Mouse (Mus musculus): ENCODE results near the gene Btbd6. TPM values are rescaled to one million over a fixed set of nuclear protein-coding genes. Genes with fewer than 3 reads are reported as not detected.

Btbd6 gene
- total RNA-seq (2014; rRNA removed): 79.0 and 81.6 TPM in 2 replicates
- polyA plus RNA-seq (2015; fragmentation: Nextera tagmentation; extraction: Ambion mirVana): 58.4 and 61.9 TPM in 2 replicates

DNA sequence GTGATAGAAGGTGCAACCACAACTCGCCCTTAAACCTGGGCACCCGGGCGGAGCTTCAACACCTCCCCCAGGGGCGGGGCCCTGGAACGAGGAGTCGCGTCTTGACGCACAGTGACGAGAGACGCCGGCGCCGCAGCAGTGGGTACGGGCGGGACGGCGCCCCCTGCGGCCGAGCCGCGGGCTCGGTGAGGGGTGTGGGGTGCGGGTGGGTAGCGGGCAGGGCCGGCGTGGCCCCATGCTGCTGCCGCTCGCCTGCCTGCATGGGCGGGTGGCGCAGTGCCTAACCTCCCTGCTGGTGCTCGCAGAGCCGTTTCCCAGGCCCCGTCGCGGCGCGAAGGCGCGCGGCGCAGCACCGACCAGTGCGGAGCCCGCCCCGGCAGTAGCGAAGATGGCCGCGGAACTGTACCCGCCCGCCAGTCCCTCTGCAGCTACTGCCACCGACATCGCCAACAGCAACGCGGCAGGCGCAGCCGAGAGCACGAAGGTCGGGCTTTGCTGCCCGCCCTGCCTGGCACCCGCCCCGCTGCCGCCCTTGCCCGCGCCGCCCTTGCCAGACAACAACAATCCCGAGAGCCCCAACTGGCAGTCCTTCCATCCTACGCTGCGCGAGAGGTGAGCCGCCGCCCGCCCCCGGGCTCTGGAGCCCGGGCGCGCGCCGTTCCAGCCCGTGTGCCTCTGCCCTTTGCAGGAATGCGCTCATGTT, at the start of gene Btbd6:
Gene Btbd6 (plus strand): TSS at position 112 of the 703 bp plus-strand sequence.
- WGBS: 0% methylated on average over 55 of the region's 80 CpGs
- peak within 1 kb of the TSS; percentile 92 for H3K9ac ChIP-seq (replicated peaks; ENCODE audit: low read length, poor library complexity, severe bottlenecking)
- TF ChIP-seq CTCF (IDR thresholded peaks at IDR 0.05): peak; percentile 67
- DNase-seq (ENCODE audit: low spot score) (peak; percentile 94), ATAC-seq (ENCODE audit: low FRiP score) (peak; percentile 96)
- peak within 1 kb of the TSS; percentile 89 for H3K4me2 ChIP-seq (ENCODE audit: low read depth, low read length, poor library complexity, severe bottlenecking)
- H3K9me3 ChIP-seq (ENCODE audit: low read length): no peaks in the 10 kb centered on the region
- H3K27ac ChIP-seq (ENCODE audit: low read depth, low read length): peak within 1 kb of the TSS; percentile 96
- H3K4me1 ChIP-seq (ENCODE audit: insufficient read depth, low read length): no peaks in the 10 kb centered on the region
- H3K4me3 ChIP-seq (ENCODE audit: low read depth, low read length): peak within 1 kb of the TSS; percentile 73
- peaks cover 56% of the 10 kb centered on the region for H3K36me3 ChIP-seq (ENCODE audit: insufficient read depth, low read length)
- H3K27me3 ChIP-seq (ENCODE audit: insufficient read depth, low read length): no peaks in the 10 kb centered on the region

DNA sequence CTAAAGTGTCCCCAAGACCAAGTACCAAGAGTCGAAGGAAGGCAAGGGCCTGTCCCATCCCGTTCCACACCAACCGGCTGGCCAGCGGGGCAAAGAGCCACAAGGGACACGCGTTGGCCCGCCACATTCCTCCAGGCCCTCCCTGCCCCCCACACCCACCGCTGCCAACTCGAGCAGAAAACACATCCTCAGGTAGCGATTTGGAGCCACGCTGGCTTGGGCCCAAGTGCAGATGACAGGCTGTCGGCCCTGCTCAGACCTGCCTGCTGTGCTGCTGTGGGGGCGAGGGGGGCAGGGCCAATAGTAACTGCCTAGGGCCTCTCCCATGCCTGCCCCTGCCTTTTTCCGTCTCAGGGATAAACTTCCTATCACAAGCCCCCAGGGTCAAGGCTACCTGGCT, 49.0 kb upstream of the Btbd6 start:
- DNase-seq (ENCODE audit: low spot score) (no peak), ATAC-seq (ENCODE audit: low FRiP score) (no peak)
- Histone ChIP-seq H3K4me2 (ENCODE audit: low read depth, low read length, poor library complexity, severe bottlenecking) (peak overlapping the region; percentile 88), H3K27me3 (ENCODE audit: insufficient read depth, low read length) (no peaks in the 10 kb centered on the region), H3K4me3 (ENCODE audit: low read depth, low read length) (peak overlapping the region; percentile 80; the same call in 1 of the 2 replicates), H3K4me1 (ENCODE audit: insufficient read depth, low read length) (peaks cover 7% of the 10 kb centered on the region; the same call in 1 of the 2 replicates), H3K9ac (replicated peaks; ENCODE audit: low read length, poor library complexity, severe bottlenecking) (no peak overlapping the region), H3K27ac (ENCODE audit: low read depth, low read length) (no peak overlapping the region), H3K9me3 (ENCODE audit: low read length) (no peaks in the 10 kb centered on the region), H3K36me3 (ENCODE audit: insufficient read depth, low read length) (no peaks in the 10 kb centered on the region)
- no peak for TF ChIP-seq CTCF (IDR thresholded peaks at IDR 0.05)
- 70% methylated on average over 14 of the region's 14 CpGs for WGBS

DNA sequence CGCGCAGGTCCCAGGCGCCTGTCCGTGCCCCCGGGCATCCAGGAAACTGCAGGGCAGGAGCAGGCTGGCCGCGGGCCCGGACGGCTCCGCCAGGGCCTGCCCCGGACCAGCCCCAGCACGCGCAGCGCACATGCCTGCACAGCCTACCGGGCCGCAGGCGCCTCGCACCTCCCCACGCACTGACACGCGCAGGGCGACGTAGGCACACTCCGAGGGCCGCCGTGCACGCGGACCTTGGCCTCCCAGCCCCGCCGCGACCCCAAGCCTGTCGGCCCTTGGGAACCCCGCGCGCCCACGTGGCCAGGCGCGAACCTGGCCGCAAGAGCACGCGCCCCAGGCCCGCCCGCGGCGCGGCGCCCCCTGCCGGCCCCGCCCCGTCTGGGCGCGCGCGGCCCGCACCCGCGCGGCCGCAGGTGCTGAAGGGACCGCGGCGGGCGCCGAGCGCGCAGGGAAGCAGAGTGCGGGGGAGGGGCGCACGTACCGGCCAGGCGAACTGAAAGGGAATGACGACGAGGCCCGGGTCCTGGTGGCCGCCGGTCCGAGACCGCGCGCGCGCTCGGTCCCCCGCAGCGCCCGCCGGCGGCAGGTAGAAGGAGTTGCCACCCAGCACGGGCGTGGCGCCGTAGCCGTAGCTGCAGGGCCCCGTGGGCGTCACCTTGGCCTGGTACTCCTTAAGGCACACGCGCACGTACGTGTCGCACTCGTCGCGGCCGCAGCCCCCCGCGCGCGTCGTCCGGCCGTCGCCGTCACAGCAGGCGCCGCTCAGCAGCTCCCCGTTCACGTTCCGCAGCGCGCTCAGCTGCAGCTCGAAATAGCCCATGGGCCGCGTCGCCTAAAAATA, 47.7 kb upstream of the Btbd6 start:
- H3K4me1 ChIP-seq (ENCODE audit: insufficient read depth, low read length): 0 out of 2 replicates have a peak, but pooled peaks cover 4% of the 10 kb centered on the region
- peak overlapping the region; percentile 95 for H3K9ac ChIP-seq (replicated peaks; ENCODE audit: low read length, poor library complexity, severe bottlenecking)
- DNase-seq (ENCODE audit: low spot score) (peak; percentile 64), ATAC-seq (ENCODE audit: low FRiP score) (peak; percentile 48)
- no peak; the same call in 1 of the 2 replicates for TF ChIP-seq CTCF (IDR thresholded peaks at IDR 0.05)
- no peaks in the 10 kb centered on the region for H3K27me3 ChIP-seq (ENCODE audit: insufficient read depth, low read length)
- WGBS: under 1% methylated on average over 108 of the region's 124 CpGs
- no peaks in the 10 kb centered on the region for H3K36me3 ChIP-seq (ENCODE audit: insufficient read depth, low read length)
- H3K9me3 ChIP-seq (ENCODE audit: low read length): no peaks in the 10 kb centered on the region
- H3K4me2 ChIP-seq (ENCODE audit: low read depth, low read length, poor library complexity, severe bottlenecking): peak overlapping the region; percentile 88
- H3K4me3 ChIP-seq (ENCODE audit: low read depth, low read length): peak overlapping the region; percentile 80
- H3K27ac ChIP-seq (ENCODE audit: low read depth, low read length): peak overlapping the region; percentile 87

DNA sequence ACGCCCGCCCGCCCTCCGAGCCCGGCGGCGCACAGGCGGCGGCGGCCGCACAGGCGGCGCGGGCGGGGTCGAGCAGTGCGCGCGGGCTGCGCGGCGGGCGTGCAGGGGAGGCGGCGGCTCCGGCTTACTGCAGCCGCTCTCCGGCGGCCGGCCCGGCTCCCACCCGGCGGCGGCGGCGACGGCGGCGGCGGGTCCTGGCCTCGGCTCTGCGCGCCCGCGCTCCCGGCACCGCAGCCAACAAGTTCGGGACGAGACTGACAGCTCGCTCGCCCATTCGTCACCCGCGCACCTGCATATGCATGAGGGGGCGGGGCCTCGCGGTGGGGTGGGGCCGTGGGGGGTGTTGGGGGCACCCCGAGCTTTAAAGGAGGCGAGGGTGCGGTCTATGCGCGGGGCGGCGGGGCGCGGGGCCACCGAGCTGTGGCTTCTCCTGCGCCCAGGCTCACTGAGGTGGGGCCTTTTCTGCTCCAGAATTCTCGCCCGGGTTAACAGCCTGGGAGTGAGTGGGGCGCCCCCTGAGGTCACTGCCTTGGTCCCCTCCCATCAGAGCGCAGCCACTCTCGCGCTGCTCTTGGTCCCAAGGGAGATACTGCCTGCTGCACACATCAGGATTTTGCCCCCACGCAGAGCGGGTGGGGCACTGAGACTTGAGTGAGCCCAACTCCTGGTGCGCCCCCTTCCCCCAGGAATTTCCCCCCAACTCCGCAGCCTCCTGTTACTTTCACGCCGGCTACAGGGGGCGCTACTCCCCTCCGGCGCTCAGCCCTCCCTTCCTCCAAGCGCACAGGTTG, 46.5 kb upstream of the Btbd6 start, which contains the start of gene Jag2:
Gene Jag2 (minus strand): TSS at position 215 of the 791 bp plus-strand sequence.
- Histone ChIP-seq H3K27ac (ENCODE audit: low read depth, low read length) (peak within 1 kb of the TSS; percentile 87), H3K9me3 (ENCODE audit: low read length) (no peaks in the 10 kb centered on the region), H3K36me3 (ENCODE audit: insufficient read depth, low read length) (no peaks in the 10 kb centered on the region), H3K4me2 (ENCODE audit: low read depth, low read length, poor library complexity, severe bottlenecking) (peak within 1 kb of the TSS; percentile 88), H3K27me3 (ENCODE audit: insufficient read depth, low read length) (no peaks in the 10 kb centered on the region), H3K4me1 (ENCODE audit: insufficient read depth, low read length) (0 out of 2 replicates have a peak, but pooled peaks cover 4% of the 10 kb centered on the region), H3K9ac (replicated peaks; ENCODE audit: low read length, poor library complexity, severe bottlenecking) (peak within 1 kb of the TSS; percentile 95), H3K4me3 (ENCODE audit: low read depth, low read length) (peak within 1 kb of the TSS; percentile 80)
- ATAC-seq (ENCODE audit: low FRiP score): peak; percentile 69
- 1% methylated on average over 38 of the region's 85 CpGs for WGBS
- peak; percentile 78 for DNase-seq (ENCODE audit: low spot score)
- TF ChIP-seq CTCF (IDR thresholded peaks at IDR 0.05): peak; percentile 77

DNA sequence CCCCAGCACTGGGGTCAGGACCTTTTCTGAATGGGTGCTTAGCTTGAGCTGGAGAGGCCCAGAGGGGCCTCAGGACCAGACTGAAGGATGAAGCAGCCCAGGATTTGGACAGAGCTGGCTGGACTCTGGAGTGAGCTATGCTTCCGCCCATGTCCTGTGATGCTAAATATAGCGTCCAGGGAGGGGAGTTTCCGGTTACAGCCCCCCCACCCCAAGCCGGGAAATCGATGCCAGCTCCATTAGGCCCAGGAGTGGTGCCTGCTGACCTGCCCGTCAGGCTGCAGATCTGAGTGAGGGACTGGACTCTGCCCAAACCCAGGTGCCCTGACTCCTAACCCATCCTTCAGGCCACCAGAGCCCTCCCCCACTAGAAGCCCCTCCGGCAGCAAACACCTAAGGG, 43.6 kb upstream of the Btbd6 start:
- DNase-seq (ENCODE audit: low spot score): no peak
- 75% methylated on average over 7 of the region's 7 CpGs for WGBS
- H3K27ac ChIP-seq (ENCODE audit: low read depth, low read length): no peak overlapping the region
- H3K4me1 ChIP-seq (ENCODE audit: insufficient read depth, low read length): 0 out of 2 replicates have a peak, but pooled peaks cover 4% of the 10 kb centered on the region
- no peak for TF ChIP-seq CTCF (IDR thresholded peaks at IDR 0.05)
- H3K9me3 ChIP-seq (ENCODE audit: low read length): no peaks in the 10 kb centered on the region
- no peak overlapping the region for H3K4me3 ChIP-seq (ENCODE audit: low read depth, low read length)
- H3K4me2 ChIP-seq (ENCODE audit: low read depth, low read length, poor library complexity, severe bottlenecking): no peak overlapping the region
- H3K36me3 ChIP-seq (ENCODE audit: insufficient read depth, low read length): no peaks in the 10 kb centered on the region
- no peak overlapping the region for H3K9ac ChIP-seq (replicated peaks; ENCODE audit: low read length, poor library complexity, severe bottlenecking)
- no peaks in the 10 kb centered on the region for H3K27me3 ChIP-seq (ENCODE audit: insufficient read depth, low read length)
- ATAC-seq (ENCODE audit: low FRiP score): no peak
